Mouse (Mus musculus): ENCODE measurements around the gene Kprp. TPM values are rescaled to one million over a fixed set of nuclear protein-coding genes. Genes with fewer than 3 reads are reported as not detected.

Gene Kprp
- polyA plus RNA-seq, 2 experiments: not detected

DNA sequence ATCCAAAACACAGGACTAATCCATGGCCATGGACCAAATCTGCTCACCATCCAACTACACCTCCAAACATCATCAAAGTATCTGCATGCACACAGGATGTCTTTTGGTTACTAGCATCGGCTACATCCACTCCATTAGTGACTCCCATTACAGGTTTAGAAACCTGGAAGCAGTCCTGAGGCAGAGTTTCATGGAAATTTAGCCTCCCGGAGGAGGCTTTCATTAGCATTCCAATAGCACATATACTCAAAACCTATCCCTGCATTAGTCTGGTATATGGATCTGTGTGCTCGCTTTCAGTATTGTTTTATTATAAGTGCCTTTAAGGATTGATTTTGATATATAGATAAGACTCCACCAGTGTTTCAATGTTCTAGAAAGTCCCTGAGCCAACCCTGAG lies 11.5 kb downstream of the Kprp start:
- no peaks in the 10 kb centered on the region for H3K36me3 ChIP-seq (replicated peaks; ENCODE audit: control insufficient read depth, insufficient read depth, low read depth)
- ATAC-seq (ENCODE audit: insufficient read depth) (no peak), DNase-seq (ENCODE audit: low read depth in 3 of 3, low spot score in 3 of 3) (no peak)
- no peak overlapping the region for H3K27ac ChIP-seq
- H3K4me3 ChIP-seq (ENCODE audit: insufficient read depth in 1 of 2, low read depth in 2 of 2, low read length in 2 of 2): no peak overlapping the region
- no peaks in the 10 kb centered on the region for H3K27me3 ChIP-seq (ENCODE audit: control insufficient read depth, insufficient read depth, low read length)
- no peak overlapping the region for H3K9ac ChIP-seq (replicated peaks)
- H3K4me2 ChIP-seq (ENCODE audit: low read depth): no peak overlapping the region
- 64% methylated on average over 3 of the region's 3 CpGs for WGBS (ENCODE audit: insufficient replicate concordance)
- H3K4me1 ChIP-seq (replicated peaks; ENCODE audit: control insufficient read depth in 2 of 2, insufficient read depth in 2 of 2, low read length in 1 of 2): no peaks in the 10 kb centered on the region
- H3K9me3 ChIP-seq (ENCODE audit: control insufficient read depth, low read length): no peaks in the 10 kb centered on the region
- TF ChIP-seq CTCF (IDR thresholded peaks at IDR 0.05; ENCODE audit: low read depth) (no peak), EP300 (IDR thresholded peaks at IDR 0.05; ENCODE audit: low read depth) (no peak)

GRCm38 (mm10) chr3:92807791-92808190 lies 19.3 kb downstream of the Kprp start, which contains the start of gene Lce1k:
Lce1k (minus strand) TSS chr3:92807891.
- ATAC-seq (ENCODE audit: insufficient read depth): no peak
- no peaks in the 10 kb centered on the region for H3K36me3 ChIP-seq (replicated peaks; ENCODE audit: control insufficient read depth, insufficient read depth, low read depth)
- H3K27ac ChIP-seq: no peak within 1 kb of the TSS

DNA sequence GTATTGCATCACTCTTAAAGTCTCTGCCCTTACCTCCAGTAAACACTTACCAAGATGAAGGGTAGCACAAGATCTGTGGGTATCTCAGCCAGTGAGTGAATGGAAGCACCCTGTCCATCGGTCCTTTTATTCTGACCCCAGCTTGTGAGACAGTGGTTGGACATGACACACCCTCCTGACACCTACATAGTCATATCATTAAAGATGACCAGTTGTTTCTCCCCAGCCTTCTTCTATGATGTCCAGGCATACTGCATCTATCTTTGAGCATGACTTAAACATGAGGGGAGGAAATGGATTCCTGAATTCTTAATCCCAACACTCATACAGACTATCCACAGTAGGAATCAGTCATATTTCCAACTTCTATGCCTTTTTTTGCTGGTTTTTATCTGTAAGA lies 36.6 kb downstream of the Kprp start, which contains the start of gene Lce1j:
Lce1j (minus strand) TSS at position 101 of the 400 bp plus-strand sequence.
- H3K27me3 ChIP-seq (ENCODE audit: control insufficient read depth, insufficient read depth, low read length): no peaks in the 10 kb centered on the region

More at GRCm38 (mm10) chr3:92807791-92808190, 19.3 kb downstream of the Kprp start, which contains the start of gene Lce1k:
- DNase-seq (ENCODE audit: low read depth in 3 of 3, low spot score in 3 of 3): no peak
- TF ChIP-seq CTCF (IDR thresholded peaks at IDR 0.05; ENCODE audit: low read depth): no peak
- TF ChIP-seq EP300 (IDR thresholded peaks at IDR 0.05; ENCODE audit: low read depth): no peak
- Histone ChIP-seq H3K4me3 (ENCODE audit: insufficient read depth in 1 of 2, low read depth in 2 of 2, low read length in 2 of 2) (no peak within 1 kb of the TSS), H3K4me1 (replicated peaks; ENCODE audit: control insufficient read depth in 2 of 2, insufficient read depth in 2 of 2, low read length in 1 of 2) (no peaks in the 10 kb centered on the region), H3K4me2 (ENCODE audit: low read depth) (no peak within 1 kb of the TSS), H3K9ac (replicated peaks) (no peak within 1 kb of the TSS), H3K9me3 (ENCODE audit: control insufficient read depth, low read length) (no peaks in the 10 kb centered on the region), H3K27me3 (ENCODE audit: control insufficient read depth, insufficient read depth, low read length) (no peaks in the 10 kb centered on the region)

DNA sequence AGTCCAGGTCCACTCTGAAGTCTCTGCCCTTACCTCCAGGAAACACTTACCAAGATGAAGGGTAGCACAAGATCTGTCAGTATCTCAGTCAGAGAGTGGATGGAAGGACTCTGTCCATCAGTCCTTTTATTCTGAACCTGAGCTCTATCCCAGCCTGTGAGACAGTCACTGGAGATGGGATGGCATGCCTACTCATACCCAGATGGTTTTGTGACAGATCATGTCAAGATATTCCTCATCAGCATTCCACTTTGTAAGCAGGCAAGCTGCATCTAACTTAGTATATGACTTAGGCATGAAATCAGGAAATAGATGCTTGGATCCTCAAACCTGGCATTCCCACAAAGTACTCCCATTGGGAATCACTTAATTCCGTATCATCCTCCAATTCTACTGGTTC lies 48.2 kb downstream of the Kprp start, which contains the start of gene Lce1i:
Lce1i (minus strand) TSS at position 101 of the 400 bp plus-strand sequence.
- H3K4me2 ChIP-seq (ENCODE audit: low read depth): no peak within 1 kb of the TSS
- TF ChIP-seq EP300 (IDR thresholded peaks at IDR 0.05; ENCODE audit: low read depth): no peak
- TF ChIP-seq CTCF (IDR thresholded peaks at IDR 0.05; ENCODE audit: low read depth): no peak
- no peaks in the 10 kb centered on the region for H3K9me3 ChIP-seq (ENCODE audit: control insufficient read depth, low read length)
- no peaks in the 10 kb centered on the region for H3K4me1 ChIP-seq (replicated peaks; ENCODE audit: control insufficient read depth in 2 of 2, insufficient read depth in 2 of 2, low read length in 1 of 2)
- H3K27me3 ChIP-seq (ENCODE audit: control insufficient read depth, insufficient read depth, low read length): no peaks in the 10 kb centered on the region
- 25% methylated on average over 1 of the region's 1 CpGs for WGBS (ENCODE audit: insufficient replicate concordance)
- no peak within 1 kb of the TSS for H3K27ac ChIP-seq
- H3K36me3 ChIP-seq (replicated peaks; ENCODE audit: control insufficient read depth, insufficient read depth, low read depth): no peaks in the 10 kb centered on the region
- no peak for DNase-seq (ENCODE audit: low read depth in 3 of 3, low spot score in 3 of 3)
- no peak within 1 kb of the TSS for H3K9ac ChIP-seq (replicated peaks)
- no peak within 1 kb of the TSS for H3K4me3 ChIP-seq (ENCODE audit: insufficient read depth in 1 of 2, low read depth in 2 of 2, low read length in 2 of 2)
- no peak for ATAC-seq (ENCODE audit: insufficient read depth)

More for the DNA sequence above, 36.6 kb downstream of the Kprp start, which contains the start of gene Lce1j:
- no peaks in the 10 kb centered on the region for H3K36me3 ChIP-seq (replicated peaks; ENCODE audit: control insufficient read depth, insufficient read depth, low read depth)
- 59% methylated on average over 1 of the region's 1 CpGs for WGBS (ENCODE audit: insufficient replicate concordance)
- no peaks in the 10 kb centered on the region for H3K4me1 ChIP-seq (replicated peaks; ENCODE audit: control insufficient read depth in 2 of 2, insufficient read depth in 2 of 2, low read length in 1 of 2)
- ATAC-seq (ENCODE audit: insufficient read depth) (no peak), DNase-seq (ENCODE audit: low read depth in 3 of 3, low spot score in 3 of 3) (no peak)
- H3K9ac ChIP-seq (replicated peaks): no peak within 1 kb of the TSS
- H3K9me3 ChIP-seq (ENCODE audit: control insufficient read depth, low read length): no peaks in the 10 kb centered on the region
- TF ChIP-seq CTCF (IDR thresholded peaks at IDR 0.05; ENCODE audit: low read depth) (no peak), EP300 (IDR thresholded peaks at IDR 0.05; ENCODE audit: low read depth) (no peak)
- H3K4me2 ChIP-seq (ENCODE audit: low read depth): no peak within 1 kb of the TSS
- no peak within 1 kb of the TSS for H3K4me3 ChIP-seq (ENCODE audit: insufficient read depth in 1 of 2, low read depth in 2 of 2, low read length in 2 of 2)
- no peak within 1 kb of the TSS for H3K27ac ChIP-seq

Other genes starting within 250 kb of the Kprp start
- 0.22 TPM in 1 of 2 replicates, not detected in the other for gene Smcp, start 238.2 kb downstream of the Kprp start, polyA plus RNA-seq (2012; rRNA removed)
- not detected in 2 replicates for gene Smcp, start 238.2 kb downstream of the Kprp start, polyA plus RNA-seq (2014; fragmentation: Nextera tagmentation; extraction: Ambion mirVana)
- not detected in 2 replicates for gene 2210017I01Rik, start 219.8 kb downstream of the Kprp start, polyA plus RNA-seq (2012; rRNA removed)
- not detected in 2 replicates for gene 2210017I01Rik, start 219.8 kb downstream of the Kprp start, polyA plus RNA-seq (2014; fragmentation: Nextera tagmentation; extraction: Ambion mirVana)
- gene Lce6a, start 205.6 kb downstream of the Kprp start, polyA plus RNA-seq (2012; rRNA removed): not detected in 2 replicates
- not detected in 2 replicates for gene Lce6a, start 205.6 kb downstream of the Kprp start, polyA plus RNA-seq (2014; fragmentation: Nextera tagmentation; extraction: Ambion mirVana)
- gene Lce1a1, start 178.9 kb downstream of the Kprp start, polyA plus RNA-seq (2012; rRNA removed): not detected in 2 replicates
- not detected in 2 replicates for gene Lce1a1, start 178.9 kb downstream of the Kprp start, polyA plus RNA-seq (2014; fragmentation: Nextera tagmentation; extraction: Ambion mirVana)
- not detected in 2 replicates for gene Lce1b, start 170.3 kb downstream of the Kprp start, polyA plus RNA-seq (2012; rRNA removed)
- not detected in 2 replicates for gene Lce1b, start 170.3 kb downstream of the Kprp start, polyA plus RNA-seq (2014; fragmentation: Nextera tagmentation; extraction: Ambion mirVana)
- not detected in 2 replicates for gene Lce1a2, start 156.9 kb downstream of the Kprp start, polyA plus RNA-seq (2012; rRNA removed)
- not detected in 2 replicates for gene Lce1a2, start 156.9 kb downstream of the Kprp start, polyA plus RNA-seq (2014; fragmentation: Nextera tagmentation; extraction: Ambion mirVana)
- gene Lce1c, start 148.0 kb downstream of the Kprp start, polyA plus RNA-seq (2012; rRNA removed): not detected in 2 replicates
- not detected in 2 replicates for gene Lce1c, start 148.0 kb downstream of the Kprp start, polyA plus RNA-seq (2014; fragmentation: Nextera tagmentation; extraction: Ambion mirVana)
- gene Lce1d, start 140.0 kb downstream of the Kprp start, polyA plus RNA-seq (2012; rRNA removed): not detected in 2 replicates
- not detected in 2 replicates for gene Lce1d, start 140.0 kb downstream of the Kprp start, polyA plus RNA-seq (2014; fragmentation: Nextera tagmentation; extraction: Ambion mirVana)
- gene Lce1e, start 118.2 kb downstream of the Kprp start, polyA plus RNA-seq (2012; rRNA removed): not detected in 2 replicates
- gene Lce1e, start 118.2 kb downstream of the Kprp start, polyA plus RNA-seq (2014; fragmentation: Nextera tagmentation; extraction: Ambion mirVana): not detected in 2 replicates
- not detected in 2 replicates for gene Lce1f, start 106.9 kb downstream of the Kprp start, polyA plus RNA-seq (2012; rRNA removed)
- gene Lce1f, start 106.9 kb downstream of the Kprp start, polyA plus RNA-seq (2014; fragmentation: Nextera tagmentation; extraction: Ambion mirVana): not detected in 2 replicates
- not detected in 2 replicates for gene Gm38119, start 88.2 kb downstream of the Kprp start, polyA plus RNA-seq (2012; rRNA removed)
- gene Gm38119, start 88.2 kb downstream of the Kprp start, polyA plus RNA-seq (2014; fragmentation: Nextera tagmentation; extraction: Ambion mirVana): not detected in 2 replicates
- not detected in 2 replicates for gene Lce1g, start 74.9 kb downstream of the Kprp start, polyA plus RNA-seq (2012; rRNA removed)
- not detected in 2 replicates for gene Lce1g, start 74.9 kb downstream of the Kprp start, polyA plus RNA-seq (2014; fragmentation: Nextera tagmentation; extraction: Ambion mirVana)
- gene Lce1h, start 62.2 kb downstream of the Kprp start, polyA plus RNA-seq (2012; rRNA removed): not detected in 2 replicates
- gene Lce1h, start 62.2 kb downstream of the Kprp start, polyA plus RNA-seq (2014; fragmentation: Nextera tagmentation; extraction: Ambion mirVana): not detected in 2 replicates
- not detected in 2 replicates for gene Lce1i, start 48.3 kb downstream of the Kprp start, polyA plus RNA-seq (2012; rRNA removed)
- gene Lce1i, start 48.3 kb downstream of the Kprp start, polyA plus RNA-seq (2014; fragmentation: Nextera tagmentation; extraction: Ambion mirVana): not detected in 2 replicates
- not detected in 2 replicates for gene Lce1j, start 36.7 kb downstream of the Kprp start, polyA plus RNA-seq (2012; rRNA removed)
- not detected in 2 replicates for gene Lce1j, start 36.7 kb downstream of the Kprp start, polyA plus RNA-seq (2014; fragmentation: Nextera tagmentation; extraction: Ambion mirVana)
- gene Lce1k, start 19.4 kb downstream of the Kprp start, polyA plus RNA-seq (2012; rRNA removed): not detected in 2 replicates
- gene Lce1k, start 19.4 kb downstream of the Kprp start, polyA plus RNA-seq (2014; fragmentation: Nextera tagmentation; extraction: Ambion mirVana): not detected in 2 replicates
- gene Lce1l, start 24.0 kb upstream of the Kprp start, polyA plus RNA-seq (2012; rRNA removed): not detected in 2 replicates
- not detected in 2 replicates for gene Lce1l, start 24.0 kb upstream of the Kprp start, polyA plus RNA-seq (2014; fragmentation: Nextera tagmentation; extraction: Ambion mirVana)
- gene 2310050C09Rik, start 43.0 kb upstream of the Kprp start, polyA plus RNA-seq (2012; rRNA removed): not detected in 2 replicates
- not detected in 2 replicates for gene 2310050C09Rik, start 43.0 kb upstream of the Kprp start, polyA plus RNA-seq (2014; fragmentation: Nextera tagmentation; extraction: Ambion mirVana)
- gene Lce3a, start 99.0 kb upstream of the Kprp start, polyA plus RNA-seq (2012; rRNA removed): not detected in 2 replicates
- gene Lce3a, start 99.0 kb upstream of the Kprp start, polyA plus RNA-seq (2014; fragmentation: Nextera tagmentation; extraction: Ambion mirVana): not detected in 2 replicates
- gene Lce3b, start 105.7 kb upstream of the Kprp start, polyA plus RNA-seq (2012; rRNA removed): not detected in 2 replicates
- not detected in 2 replicates for gene Lce3b, start 105.7 kb upstream of the Kprp start, polyA plus RNA-seq (2014; fragmentation: Nextera tagmentation; extraction: Ambion mirVana)
- not detected in 2 replicates for gene Lce3c, start 117.2 kb upstream of the Kprp start, polyA plus RNA-seq (2012; rRNA removed)
- not detected in 2 replicates for gene Lce3c, start 117.2 kb upstream of the Kprp start, polyA plus RNA-seq (2014; fragmentation: Nextera tagmentation; extraction: Ambion mirVana)
- not detected in 2 replicates for gene Lce3d, start 130.1 kb upstream of the Kprp start, polyA plus RNA-seq (2012; rRNA removed)
- gene Lce3d, start 130.1 kb upstream of the Kprp start, polyA plus RNA-seq (2014; fragmentation: Nextera tagmentation; extraction: Ambion mirVana): not detected in 2 replicates
- not detected in 2 replicates for gene Lce3e, start 139.8 kb upstream of the Kprp start, polyA plus RNA-seq (2012; rRNA removed)
- not detected in 2 replicates for gene Lce3e, start 139.8 kb upstream of the Kprp start, polyA plus RNA-seq (2014; fragmentation: Nextera tagmentation; extraction: Ambion mirVana)
- gene Lce3f, start 165.0 kb upstream of the Kprp start, polyA plus RNA-seq (2012; rRNA removed): not detected in 2 replicates
- gene Lce3f, start 165.0 kb upstream of the Kprp start, polyA plus RNA-seq (2014; fragmentation: Nextera tagmentation; extraction: Ambion mirVana): not detected in 2 replicates
- gene Crct1, start 188.4 kb upstream of the Kprp start, polyA plus RNA-seq (2012; rRNA removed): not detected in 2 replicates
- gene Crct1, start 188.4 kb upstream of the Kprp start, polyA plus RNA-seq (2014; fragmentation: Nextera tagmentation; extraction: Ambion mirVana): not detected in 2 replicates
- not detected in 2 replicates for gene Lce1m, start 191.8 kb upstream of the Kprp start, polyA plus RNA-seq (2012; rRNA removed)
- not detected in 2 replicates for gene Lce1m, start 191.8 kb upstream of the Kprp start, polyA plus RNA-seq (2014; fragmentation: Nextera tagmentation; extraction: Ambion mirVana)
- gene Gm4858, start 241.6 kb upstream of the Kprp start, polyA plus RNA-seq (2012; rRNA removed): not detected in 2 replicates
- not detected in 2 replicates for gene Gm4858, start 241.6 kb upstream of the Kprp start, polyA plus RNA-seq (2014; fragmentation: Nextera tagmentation; extraction: Ambion mirVana)